Mouse (Mus musculus): ENCODE data around the gene Slc8a3.

The Slc8a3 gene

GRCm38 (mm10) chr12:81175252-81175651 is 157.7 kb downstream of the Slc8a3 start:
- DNase-seq = no peak

GRCm38 (mm10) chr12:81173893-81174292 is 159.1 kb downstream of the Slc8a3 start:
- no peak for DNase-seq

- DNase-seq = no peak
These were observed 160.0 kb downstream of the Slc8a3 start for GRCm38 (mm10) chr12:81173011-81173410.

- peak; percentile 20 for DNase-seq
These were observed 162.9 kb downstream of the Slc8a3 start for GRCm38 (mm10) chr12:81170076-81170475.

DNA sequence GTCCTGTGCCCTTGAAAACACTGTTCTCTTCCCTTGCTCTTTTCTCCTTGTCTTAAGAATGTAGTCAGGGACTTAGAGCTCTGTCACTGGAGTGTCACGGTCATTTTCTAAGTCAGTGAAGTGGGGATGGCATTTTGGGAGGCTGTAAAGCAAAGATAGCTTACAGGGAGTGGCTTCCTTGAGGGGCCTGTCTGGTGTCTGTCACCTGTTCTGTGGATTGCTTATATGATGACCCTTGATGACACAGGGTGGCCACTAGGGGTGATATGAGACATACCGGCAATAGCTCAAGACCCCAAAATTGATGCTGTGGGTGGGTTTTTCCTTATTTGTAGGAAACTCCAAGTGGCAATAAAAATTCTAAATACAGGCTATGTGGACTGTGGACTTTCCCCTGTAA is 164.5 kb downstream of the Slc8a3 start:
- no peak for DNase-seq

- no peak for DNase-seq
These were observed 164.9 kb downstream of the Slc8a3 start for GRCm38 (mm10) chr12:81168031-81168430.

GRCm38 (mm10) chr12:81167142-81167541 is 165.8 kb downstream of the Slc8a3 start:
- no peak for DNase-seq

DNA sequence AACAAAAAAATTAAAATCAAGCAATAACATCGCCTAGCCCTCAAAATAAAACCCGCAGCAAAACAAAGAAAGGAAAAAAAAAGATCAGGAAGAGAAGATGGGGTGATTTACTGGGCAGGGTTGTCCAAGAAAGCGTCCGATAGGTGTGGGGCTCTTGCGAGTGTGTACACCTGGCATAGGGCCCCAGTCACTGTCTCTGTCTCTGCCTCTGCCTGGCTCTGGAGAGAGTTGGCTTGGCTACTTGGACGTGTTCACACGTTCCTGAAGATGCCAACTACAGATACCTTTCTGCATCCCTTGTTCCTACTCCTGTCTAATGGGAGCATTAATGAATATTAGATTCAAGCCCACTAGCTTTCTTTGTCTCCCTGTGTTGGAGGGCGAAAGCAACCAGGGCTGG is 166.4 kb downstream of the Slc8a3 start:
- no peak for DNase-seq

DNA sequence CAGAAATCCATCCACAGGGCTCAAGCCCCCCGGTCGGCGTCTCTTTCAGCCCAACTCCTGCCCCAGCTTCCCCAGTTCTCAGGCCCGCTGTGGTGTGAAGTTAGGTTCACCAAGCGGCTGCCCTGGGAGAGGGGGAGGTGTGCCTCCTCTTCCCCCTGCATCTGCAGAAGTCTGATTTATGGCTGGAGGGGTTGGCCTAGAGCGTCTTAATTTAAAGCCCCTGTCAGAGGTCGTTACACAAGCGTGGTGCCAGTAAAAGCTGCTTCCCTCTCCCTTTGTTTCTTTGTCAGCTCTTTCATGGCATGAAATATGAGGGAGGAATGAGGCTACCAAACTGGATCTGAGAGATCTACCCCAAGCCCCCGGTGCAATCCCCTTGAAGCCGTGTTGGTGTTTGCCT is 166.9 kb downstream of the Slc8a3 start:
- DNase-seq = no peak

DNA sequence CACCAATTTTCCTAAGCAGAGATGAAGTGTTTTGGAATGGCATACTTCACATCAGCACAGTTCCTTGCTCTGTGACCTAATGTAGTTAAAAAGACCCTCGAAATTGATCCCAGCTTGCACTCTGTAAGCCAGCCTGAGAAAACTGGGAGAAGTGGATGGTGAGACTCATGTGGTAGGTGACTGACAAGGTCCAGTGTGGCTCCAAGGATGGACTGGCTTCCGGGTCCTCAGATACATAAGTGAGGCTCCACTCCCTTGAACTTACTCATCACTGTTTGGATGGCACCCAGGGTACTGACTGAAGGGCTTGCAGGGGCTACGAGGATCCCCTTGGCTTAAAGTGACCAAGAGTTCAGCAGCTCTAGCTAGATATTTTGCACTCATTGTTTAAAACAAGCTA is 169.4 kb downstream of the Slc8a3 start:
- no peak for DNase-seq

DNA sequence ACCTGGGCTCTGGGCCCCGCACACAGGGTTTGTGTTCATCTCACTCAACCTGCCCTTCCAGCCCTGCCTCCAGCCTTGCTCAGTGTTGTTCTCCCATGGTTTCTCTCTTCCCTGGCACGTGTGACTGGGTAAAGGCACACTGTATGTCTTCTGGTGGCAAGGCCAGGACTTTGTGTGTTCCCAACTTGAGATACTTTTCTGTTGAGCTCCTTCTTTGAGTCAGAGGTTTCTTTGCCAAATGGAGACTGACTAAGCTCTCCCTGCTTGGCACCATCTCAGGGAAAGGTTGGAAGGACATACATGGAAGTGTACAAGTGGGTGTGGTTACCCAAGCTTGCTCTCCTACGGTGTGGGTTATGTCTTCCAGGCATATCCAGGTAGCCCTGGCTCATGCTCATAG is 169.8 kb downstream of the Slc8a3 start:
- no peak for DNase-seq

GRCm38 (mm10) chr12:81161282-81161681 is 171.7 kb downstream of the Slc8a3 start:
- no peak for DNase-seq

DNA sequence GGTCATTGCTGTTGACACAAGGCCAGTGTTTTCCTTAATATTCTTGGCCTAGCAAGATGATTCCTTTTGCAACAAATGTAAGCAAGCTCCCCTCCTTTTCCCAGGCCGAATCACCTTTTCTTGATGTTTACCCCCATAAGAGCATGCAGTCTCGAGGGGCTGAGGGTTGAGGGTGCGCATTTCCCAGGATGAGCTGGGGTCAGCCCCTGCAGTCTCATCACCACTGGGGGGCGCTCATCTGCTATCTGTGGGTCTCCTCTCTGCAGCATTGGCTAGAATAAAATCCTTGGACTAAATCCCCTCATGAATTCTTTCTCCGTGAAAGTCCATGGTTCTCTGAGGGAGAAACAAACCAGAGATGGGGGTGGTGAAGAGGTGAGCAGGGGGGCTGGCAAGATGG is 172.1 kb downstream of the Slc8a3 start:
- peak; percentile 28 to 39 for DNase-seq

DNA sequence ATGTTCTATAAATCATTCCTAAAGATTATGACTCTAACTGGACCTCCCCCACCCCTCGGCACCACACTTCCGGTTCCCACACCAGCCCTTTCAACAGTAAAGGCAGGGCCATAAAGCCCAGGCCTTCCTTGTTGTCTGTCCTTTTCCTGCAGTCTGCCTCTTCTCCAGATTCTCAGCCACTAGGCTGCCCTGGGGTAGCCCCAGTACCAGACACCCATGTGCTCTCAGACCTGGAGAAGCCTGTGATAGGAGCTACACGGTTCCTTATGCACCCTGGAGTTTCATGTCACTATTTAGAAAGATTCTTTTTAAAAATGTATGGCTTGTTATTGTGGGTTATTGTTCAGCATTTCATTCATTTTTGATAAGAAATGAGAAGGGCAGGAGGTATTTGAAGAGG is 172.6 kb downstream of the Slc8a3 start:
- DNase-seq = no peak

DNA sequence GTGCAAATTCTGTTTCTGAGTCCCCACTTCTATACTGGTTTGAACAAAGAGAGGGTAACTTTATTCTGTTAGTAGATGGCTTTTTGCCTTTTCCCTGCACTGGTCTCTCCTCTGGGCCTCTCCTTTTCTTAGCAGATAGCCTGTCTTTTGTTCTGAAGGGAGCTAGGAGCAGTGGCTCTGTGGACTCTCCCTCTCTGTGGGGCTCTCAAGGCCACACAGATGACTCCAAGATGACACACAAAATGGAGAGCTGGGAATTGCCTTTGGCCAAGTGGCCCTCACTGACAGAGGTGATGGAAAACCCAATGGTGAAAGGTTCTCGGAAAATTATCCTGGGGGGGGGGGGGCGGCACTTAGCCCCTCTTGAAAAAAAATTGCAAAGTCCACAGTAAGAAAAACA is 173.0 kb downstream of the Slc8a3 start:
- DNase-seq = no peak

GRCm38 (mm10) chr12:81156841-81157240 is 176.1 kb downstream of the Slc8a3 start:
- no peak for DNase-seq

- DNase-seq = no peak
These were observed 177.3 kb downstream of the Slc8a3 start for GRCm38 (mm10) chr12:81155675-81156074.

GRCm38 (mm10) chr12:81152082-81152481 is 180.9 kb downstream of the Slc8a3 start:
- DNase-seq = no peak

- DNase-seq = no peak
These were observed 182.1 kb downstream of the Slc8a3 start for GRCm38 (mm10) chr12:81150917-81151316.

- no peak for DNase-seq
These were observed 185.0 kb downstream of the Slc8a3 start for GRCm38 (mm10) chr12:81147956-81148355.
